Mouse (Mus musculus) limb, embryonic 14.5 days (tissue): ENCODE results near the gene Slc12a7. TPM values are rescaled to one million over a fixed set of nuclear protein-coding genes. Genes with fewer than 3 reads are reported as not detected.

Experiments
- ATAC-seq: fragments of 200-750 bp; cut with Nextera tagmentation; 2 replicates; pipeline ENCODE4 v1.8.0; 2017; ENCODE audit warnings: low read depth, moderate number of reproducible peaks, moderate TSS enrichment; ENCODE audit not compliant: low FRiP score
- DNase-seq: peaks from one replicate; pipeline ENCODE4 v3.0.0-alpha.2; 2015; ENCODE audit warnings: low spot score
- H3K27ac ChIP-seq: fragments of 300-500 bp; sonication (generic); replicated peaks from 2 replicates; pipeline ENCODE4 v1.5.1; 2014; ENCODE audit warnings: low read depth, mild to moderate bottlenecking, low read length, moderate library complexity, mixed read lengths
- H3K27me3 ChIP-seq: fragments of 300-500 bp; sonication (generic); 2 replicates; pipeline ENCODE4 v1.6.1; 2014; ENCODE audit warnings: low read length, mixed read lengths; ENCODE audit not compliant: control insufficient read depth, insufficient read depth
- H3K36me3 ChIP-seq: fragments of 300-500 bp; sonication (generic); 2 replicates; pipeline ENCODE4 v1.6.1; 2014; ENCODE audit warnings: mild to moderate bottlenecking, low read length, moderate library complexity, mixed read lengths; ENCODE audit not compliant: control insufficient read depth, insufficient read depth
- H3K4me1 ChIP-seq: fragments of 300-500 bp; sonication (generic); 2 replicates; pipeline ENCODE4 v1.6.1; 2014; ENCODE audit warnings: antibody characterized with exemption, low read length, mixed read lengths; ENCODE audit not compliant: control insufficient read depth, insufficient read depth
- H3K4me2 ChIP-seq: fragments of 300-500 bp; sonication (generic); replicated peaks from 2 replicates; pipeline ENCODE4 v1.6.1; 2014; ENCODE audit warnings: low read depth, mild to moderate bottlenecking, low read length, moderate library complexity; ENCODE audit not compliant: severe bottlenecking
- H3K4me3 ChIP-seq: fragments of 300-500 bp; sonication (generic); replicated peaks from 2 replicates; pipeline ENCODE4 v1.5.1; 2014; ENCODE audit warnings: low read length
- H3K9ac ChIP-seq: fragments of 300-500 bp; sonication (generic); 2 replicates; pipeline ENCODE4 v1.6.1; 2014; ENCODE audit warnings: mild to moderate bottlenecking, low read depth, low read length, moderate library complexity; ENCODE audit not compliant: severe bottlenecking
- H3K9me3 ChIP-seq: fragments of 300-500 bp; sonication (generic); 2 replicates; pipeline ENCODE4 v1.6.1; 2016; ENCODE audit warnings: low read length; ENCODE audit not compliant: control insufficient read depth
- POLR2A ChIP-seq: fragments of 200-500 bp; IDR thresholded peaks from 2 replicates; pipeline ENCODE4 v1.8.0; 2012; ENCODE audit warnings: inconsistent platforms, mild to moderate bottlenecking, moderate library complexity, borderline replicate concordance; ENCODE audit not compliant: insufficient read depth, insufficient read length; ENCODE audit errors: extremely low read depth
- WGBS: fragments of 180-500 bp; shearing (Covaris S2); extraction: QIAGEN DNeasy Blood & Tissue Kit; methylation state at CpG from one replicate; pipeline ENCODE4 v1.1.7; 2014; 5-methylcytosine and 5-hydroxymethylcytosine counted together
- polyA plus RNA-seq, 2 experiments: library from polyadenylated mRNA; depleted of rRNA in 1 of 2; stranded (reverse) in 1 of 2; unstranded in 1 of 2; fragments of >200 nt; fragmentation: Nextera tagmentation in 1 of 2; extraction: Ambion mirVana in 1 of 2; gene quantifications; 2 replicates each; pipeline versions ENCODE4 v1.2.1 to v1.2.3; 2012 to 2014

Slc12a7 gene
- polyA plus RNA-seq (2012; rRNA removed) (32.8 and 45.4 TPM in 2 replicates), polyA plus RNA-seq (2014; fragmentation: Nextera tagmentation; extraction: Ambion mirVana) (16.5 and 19.7 TPM in 2 replicates)

GRCm38 (mm10) chr13:73732742-73733700, at the start of gene Slc12a7:
Gene Slc12a7 (plus strand): TSS chr13:73733094.
- H3K36me3 ChIP-seq: no peaks in the 10 kb centered on the region
- peak within 1 kb of the TSS; percentile 36 for H3K4me3 ChIP-seq
- no peak for TF ChIP-seq POLR2A
- 4% methylated on average over 43 of the region's 48 CpGs for WGBS
- H3K27me3 ChIP-seq: 0 out of 2 replicates have a peak, but pooled peaks cover 8% of the 10 kb centered on the region
- H3K4me2 ChIP-seq: peak within 1 kb of the TSS; percentile 71
- peaks cover 8% of the 10 kb centered on the region for H3K4me1 ChIP-seq
- DNase-seq (no peak), ATAC-seq (0 out of 2 replicates have a peak, but pooled peaks have one; percentile 27)
- H3K9ac ChIP-seq: peak within 1 kb of the TSS; percentile 43
- no peaks in the 10 kb centered on the region for H3K9me3 ChIP-seq
- H3K27ac ChIP-seq: no peak within 1 kb of the TSS

- no peaks in the 10 kb centered on the region for H3K36me3 ChIP-seq
- no peaks in the 10 kb centered on the region for H3K4me1 ChIP-seq
- no peaks in the 10 kb centered on the region for H3K27me3 ChIP-seq
- no peaks in the 10 kb centered on the region for H3K9me3 ChIP-seq
- WGBS: 86% methylated on average over 11 of the region's 11 CpGs
- no peak for DNase-seq
- no peak overlapping the region for H3K4me3 ChIP-seq
- H3K9ac ChIP-seq: no peak overlapping the region
- no peak overlapping the region for H3K4me2 ChIP-seq
- no peak for TF ChIP-seq POLR2A
- H3K27ac ChIP-seq: no peak overlapping the region
- no peak for ATAC-seq
Observed at GRCm38 (mm10) chr13:73683682-73684081, 49.2 kb upstream of the Slc12a7 start.

- H3K9me3 ChIP-seq: no peaks in the 10 kb centered on the region
- TF ChIP-seq POLR2A: no peak
- no peak overlapping the region for H3K27ac ChIP-seq
- no peak overlapping the region for H3K4me3 ChIP-seq
- ATAC-seq: no peak
- no peaks in the 10 kb centered on the region for H3K36me3 ChIP-seq
- H3K9ac ChIP-seq: no peak overlapping the region
- H3K27me3 ChIP-seq: no peaks in the 10 kb centered on the region
- H3K4me1 ChIP-seq: no peaks in the 10 kb centered on the region
- WGBS: 83% methylated on average over 1 of the region's 1 CpGs
- no peak overlapping the region for H3K4me2 ChIP-seq
- no peak for DNase-seq
Observed at GRCm38 (mm10) chr13:73684412-73684811, 48.5 kb upstream of the Slc12a7 start.

GRCm38 (mm10) chr13:73685502-73685901, 47.4 kb upstream of the Slc12a7 start:
- ATAC-seq (no peak), DNase-seq (no peak)
- no peak overlapping the region for H3K27ac ChIP-seq
- no peak overlapping the region for H3K4me2 ChIP-seq
- no peaks in the 10 kb centered on the region for H3K9me3 ChIP-seq
- no peak overlapping the region for H3K4me3 ChIP-seq
- WGBS: 78% methylated on average over 6 of the region's 6 CpGs
- no peaks in the 10 kb centered on the region for H3K27me3 ChIP-seq
- H3K4me1 ChIP-seq: no peaks in the 10 kb centered on the region
- no peak for TF ChIP-seq POLR2A
- H3K36me3 ChIP-seq: no peaks in the 10 kb centered on the region
- H3K9ac ChIP-seq: no peak overlapping the region

GRCm38 (mm10) chr13:73687601-73688000, 45.3 kb upstream of the Slc12a7 start:
- H3K4me3 ChIP-seq: no peak overlapping the region
- 48% methylated on average over 3 of the region's 3 CpGs for WGBS
- no peak overlapping the region for H3K9ac ChIP-seq
- H3K4me1 ChIP-seq: no peaks in the 10 kb centered on the region
- no peak overlapping the region for H3K27ac ChIP-seq
- no peaks in the 10 kb centered on the region for H3K36me3 ChIP-seq
- H3K9me3 ChIP-seq: no peaks in the 10 kb centered on the region
- DNase-seq (no peak), ATAC-seq (no peak)
- no peaks in the 10 kb centered on the region for H3K27me3 ChIP-seq
- TF ChIP-seq POLR2A: no peak
- no peak overlapping the region for H3K4me2 ChIP-seq
